Mouse (Mus musculus) natural killer cell, adult 2 months (primary cell): ENCODE data around the gene Serpine2.

Experiments used
- DNase-seq, 2 experiments: peaks; one replicate each; pipeline ENCODE4 v3.0.0; 2022; ENCODE audit warnings: low spot score in 2 of 2

Serpine2 gene

GRCm38 (mm10) chr1:79815446-79815845 lies 45.5 kb downstream of the Serpine2 start:
- DNase-seq, result no peak

GRCm38 (mm10) chr1:79809447-79809846 lies 51.5 kb downstream of the Serpine2 start:
- DNase-seq, result no peak

GRCm38 (mm10) chr1:79806865-79807264 lies 54.1 kb downstream of the Serpine2 start:
- no peak for DNase-seq

GRCm38 (mm10) chr1:79803614-79804013 lies 57.4 kb downstream of the Serpine2 start:
- DNase-seq, result no peak

- DNase-seq, result no peak
These were observed 58.0 kb downstream of the Serpine2 start for GRCm38 (mm10) chr1:79802858-79803427.

GRCm38 (mm10) chr1:79797084-79797483 lies 63.9 kb downstream of the Serpine2 start:
- no peak for DNase-seq

GRCm38 (mm10) chr1:79786267-79786927 lies 74.6 kb downstream of the Serpine2 start:
- no peak for DNase-seq

- no peak for DNase-seq
These were observed 78.5 kb downstream of the Serpine2 start for GRCm38 (mm10) chr1:79782433-79782832.

- no peak for DNase-seq
These were observed 83.0 kb downstream of the Serpine2 start for GRCm38 (mm10) chr1:79778011-79778410.

- DNase-seq, result peak; percentile 94 to 96
These were observed 85.0 kb downstream of the Serpine2 start, which contains the start of the genes Mrpl44 and Wdfy1 for GRCm38 (mm10) chr1:79775927-79776458. TSS of gene Mrpl44 (plus strand) at chr1:79776018. TSS of gene Wdfy1 (minus strand) at chr1:79776143.

GRCm38 (mm10) chr1:79774164-79774780 lies 86.7 kb downstream of the Serpine2 start:
- no peak for DNase-seq

GRCm38 (mm10) chr1:79768231-79768630 lies 92.7 kb downstream of the Serpine2 start:
- no peak for DNase-seq

GRCm38 (mm10) chr1:79764483-79764882 lies 96.5 kb downstream of the Serpine2 start:
- DNase-seq, result no peak

GRCm38 (mm10) chr1:79764031-79764430 lies 96.9 kb downstream of the Serpine2 start:
- DNase-seq, result no peak

- DNase-seq, result peak; percentile 23 to 32
These were observed 98.4 kb downstream of the Serpine2 start for GRCm38 (mm10) chr1:79762282-79763250.

- no peak for DNase-seq
These were observed 99.1 kb downstream of the Serpine2 start for GRCm38 (mm10) chr1:79761917-79762271.

GRCm38 (mm10) chr1:79761106-79761916 lies 99.7 kb downstream of the Serpine2 start:
- DNase-seq, result peak; percentile 64 to 77

- no peak for DNase-seq
These were observed 100.3 kb downstream of the Serpine2 start for GRCm38 (mm10) chr1:79760656-79761055.

- no peak for DNase-seq
These were observed 101.5 kb downstream of the Serpine2 start for GRCm38 (mm10) chr1:79759436-79759972.

GRCm38 (mm10) chr1:79759006-79759405 lies 102.0 kb downstream of the Serpine2 start:
- no peak for DNase-seq
